Mouse (Mus musculus): ENCODE data around the gene Rab20. TPM values are rescaled to one million over a fixed set of nuclear protein-coding genes. Genes with fewer than 3 reads are reported as not detected.
A peak's percentile ranks its signal among the peaks of the same experiment; 100 is the strongest.

The Rab20 gene
- polyA plus RNA-seq, 1 experiment from 2014 or later = 47.8 TPM

GRCm38 (mm10) chr8:11412450-11412849 lies 66.1 kb downstream of the Rab20 start:
- no peaks in the 10 kb centered on the region for H3K27me3 ChIP-seq (ENCODE audit: control insufficient read depth, insufficient read depth, low read length)
- no peaks in the 10 kb centered on the region for H3K9me3 ChIP-seq (replicated peaks; ENCODE audit: control insufficient read depth, low read length)
- H3K27ac ChIP-seq (ENCODE audit: low read length) = peak overlapping the region; percentile 34; the same call in 1 of the 2 replicates
- H3K4me2 ChIP-seq (ENCODE audit: low read depth, low read length) = no peak overlapping the region
- H3K36me3 ChIP-seq (ENCODE audit: control insufficient read depth, insufficient read depth) = peaks cover 41% of the 10 kb centered on the region
- ATAC-seq (replicated peaks; ENCODE audit: extremely low read depth, insufficient read depth, low FRiP score) = 0 out of 2 replicates have a peak, but pooled peaks have one; percentile 5
- 36% methylated on average over 5 of the region's 5 CpGs for WGBS
- no peak overlapping the region for H3K9ac ChIP-seq (ENCODE audit: low read length)
- peaks cover 13% of the 10 kb centered on the region; the same call in 1 of the 2 replicates for H3K4me1 ChIP-seq (ENCODE audit: control insufficient read depth, insufficient read depth, low read length)
- no peak overlapping the region for H3K4me3 ChIP-seq (ENCODE audit: low read length)

GRCm38 (mm10) chr8:11411504-11412124 lies 66.9 kb downstream of the Rab20 start:
- Histone ChIP-seq H3K4me2 (ENCODE audit: low read depth, low read length) (no peak overlapping the region), H3K9ac (ENCODE audit: low read length) (no peak overlapping the region), H3K36me3 (ENCODE audit: control insufficient read depth, insufficient read depth) (peaks cover 44% of the 10 kb centered on the region), H3K4me3 (ENCODE audit: low read length) (no peak overlapping the region), H3K27ac (ENCODE audit: low read length) (peak overlapping the region; percentile 34), H3K27me3 (ENCODE audit: control insufficient read depth, insufficient read depth, low read length) (no peaks in the 10 kb centered on the region), H3K9me3 (replicated peaks; ENCODE audit: control insufficient read depth, low read length) (no peaks in the 10 kb centered on the region), H3K4me1 (ENCODE audit: control insufficient read depth, insufficient read depth, low read length) (peaks cover 15% of the 10 kb centered on the region)
- ATAC-seq (replicated peaks; ENCODE audit: extremely low read depth, insufficient read depth, low FRiP score) = no peak
- 73% methylated on average over 12 of the region's 12 CpGs for WGBS

- 36% methylated on average over 13 of the region's 13 CpGs for WGBS
- peaks cover 50% of the 10 kb centered on the region for H3K36me3 ChIP-seq (ENCODE audit: control insufficient read depth, insufficient read depth)
- H3K27ac ChIP-seq (ENCODE audit: low read length) = peak overlapping the region; percentile 67
- no peaks in the 10 kb centered on the region for H3K9me3 ChIP-seq (replicated peaks; ENCODE audit: control insufficient read depth, low read length)
- H3K9ac ChIP-seq (ENCODE audit: low read length) = no peak overlapping the region; the same call in 1 of the 2 replicates
- H3K4me2 ChIP-seq (ENCODE audit: low read depth, low read length) = no peak overlapping the region
- peak; percentile 76 for ATAC-seq (replicated peaks; ENCODE audit: extremely low read depth, insufficient read depth, low FRiP score)
- peaks cover 15% of the 10 kb centered on the region for H3K4me1 ChIP-seq (ENCODE audit: control insufficient read depth, insufficient read depth, low read length)
- no peak overlapping the region for H3K4me3 ChIP-seq (ENCODE audit: low read length)
- no peaks in the 10 kb centered on the region for H3K27me3 ChIP-seq (ENCODE audit: control insufficient read depth, insufficient read depth, low read length)
Measured at GRCm38 (mm10) chr8:11405722-11406481, 72.6 kb downstream of the Rab20 start.

- Histone ChIP-seq H3K9ac (ENCODE audit: low read length) (no peak overlapping the region), H3K27ac (ENCODE audit: low read length) (no peak overlapping the region), H3K9me3 (replicated peaks; ENCODE audit: control insufficient read depth, low read length) (no peaks in the 10 kb centered on the region), H3K4me2 (ENCODE audit: low read depth, low read length) (no peak overlapping the region), H3K27me3 (ENCODE audit: control insufficient read depth, insufficient read depth, low read length) (no peaks in the 10 kb centered on the region), H3K4me1 (ENCODE audit: control insufficient read depth, insufficient read depth, low read length) (peaks cover 15% of the 10 kb centered on the region), H3K4me3 (ENCODE audit: low read length) (no peak overlapping the region), H3K36me3 (ENCODE audit: control insufficient read depth, insufficient read depth) (peaks cover 41% of the 10 kb centered on the region)
- WGBS = 69% methylated on average over 4 of the region's 4 CpGs
- ATAC-seq (replicated peaks; ENCODE audit: extremely low read depth, insufficient read depth, low FRiP score) = no peak
Measured at GRCm38 (mm10) chr8:11404614-11405013, 73.9 kb downstream of the Rab20 start.

GRCm38 (mm10) chr8:11403813-11404212 lies 74.7 kb downstream of the Rab20 start:
- 89% methylated on average over 9 of the region's 9 CpGs for WGBS
- H3K4me2 ChIP-seq (ENCODE audit: low read depth, low read length) = no peak overlapping the region
- H3K4me1 ChIP-seq (ENCODE audit: control insufficient read depth, insufficient read depth, low read length) = peaks cover 15% of the 10 kb centered on the region
- H3K36me3 ChIP-seq (ENCODE audit: control insufficient read depth, insufficient read depth) = peaks cover 40% of the 10 kb centered on the region
- H3K9me3 ChIP-seq (replicated peaks; ENCODE audit: control insufficient read depth, low read length) = no peaks in the 10 kb centered on the region
- H3K27me3 ChIP-seq (ENCODE audit: control insufficient read depth, insufficient read depth, low read length) = no peaks in the 10 kb centered on the region
- no peak overlapping the region for H3K27ac ChIP-seq (ENCODE audit: low read length)
- no peak for ATAC-seq (replicated peaks; ENCODE audit: extremely low read depth, insufficient read depth, low FRiP score)
- no peak overlapping the region for H3K4me3 ChIP-seq (ENCODE audit: low read length)
- no peak overlapping the region for H3K9ac ChIP-seq (ENCODE audit: low read length)

Other genes with a start within 250 kb of the Rab20 start
- gene Col4a2, start 165.9 kb downstream of the Rab20 start, polyA plus RNA-seq (2015; fragmentation: Nextera tagmentation; extraction: Ambion mirVana) = 80.1 and 105 TPM in 2 replicates
- gene Col4a1, start 165.9 kb downstream of the Rab20 start, polyA plus RNA-seq (2015; fragmentation: Nextera tagmentation; extraction: Ambion mirVana) = 213 and 274 TPM in 2 replicates
- 90.8 and 93.1 TPM in 2 replicates for gene Naxd, start 18.8 kb upstream of the Rab20 start, polyA plus RNA-seq (2015; fragmentation: Nextera tagmentation; extraction: Ambion mirVana)
- gene Cars2, start 72.1 kb upstream of the Rab20 start, polyA plus RNA-seq (2015; fragmentation: Nextera tagmentation; extraction: Ambion mirVana) = 33.2 and 36.0 TPM in 2 replicates
- gene Ing1, start 76.9 kb upstream of the Rab20 start, polyA plus RNA-seq (2015; fragmentation: Nextera tagmentation; extraction: Ambion mirVana) = 26.3 and 29.1 TPM in 2 replicates
- 71.4 and 72.3 TPM in 2 replicates for gene Ankrd10, start 157.0 kb upstream of the Rab20 start, polyA plus RNA-seq (2015; fragmentation: Nextera tagmentation; extraction: Ambion mirVana)
- not detected in 2 replicates for gene 1700016D06Rik, start 222.4 kb upstream of the Rab20 start, polyA plus RNA-seq (2015; fragmentation: Nextera tagmentation; extraction: Ambion mirVana)
- 54.1 and 59.6 TPM in 2 replicates for gene Arhgef7, start 249.0 kb upstream of the Rab20 start, polyA plus RNA-seq (2015; fragmentation: Nextera tagmentation; extraction: Ambion mirVana)